Mouse (Mus musculus) G1E (cell line): ENCODE data around the gene Epm2aip1.

Experiments used
- CTCF ChIP-seq: IDR thresholded peaks from 2 replicates; pipeline ENCODE4 v1.5.1; 2012; ENCODE audit warnings: low read depth, low read length, inconsistent platforms, mixed read lengths
- GATA1 ChIP-seq: IDR thresholded peaks from 2 replicates; pipeline ENCODE4 v1.6.1; 2012; ENCODE audit warnings: borderline replicate concordance, low read length, inconsistent platforms, mixed read lengths
- POLR2AphosphoS5 ChIP-seq: IDR thresholded peaks from 2 replicates; pipeline ENCODE4 v1.6.1; 2012; ENCODE audit warnings: low read depth, low read length, inconsistent platforms; ENCODE audit not compliant: insufficient replicate concordance

GRCm38 (mm10) chr9:111311031-111311842 lies 39.5 kb downstream of the Epm2aip1 start, which contains the start of gene Trank1:
- TF ChIP-seq CTCF (no peak), GATA1 (no peak), POLR2AphosphoS5 (no peak)
